Mouse (Mus musculus) testis, adult 2 months (tissue): Measurements from ENCODE around the gene Cant1. TPM values are rescaled to one million over a fixed set of nuclear protein-coding genes. Genes with fewer than 3 reads are reported as not detected.

Source experiments
- H3K27ac ChIP-seq: fragments of 200-500 bp; 2 replicates; pipeline ENCODE4 v1.5.1; 2012; ENCODE audit warnings: low read depth, low read length; ENCODE audit not compliant: control insufficient read depth, insufficient read depth
- H3K27me3 ChIP-seq: fragments of 200-500 bp; 2 replicates; pipeline ENCODE4 v1.6.1; 2012; ENCODE audit warnings: mild to moderate bottlenecking, low read length, moderate library complexity; ENCODE audit not compliant: control insufficient read depth, insufficient read depth
- H3K36me3 ChIP-seq: fragments of 200-500 bp; 2 replicates; pipeline ENCODE4 v1.6.1; 2012; ENCODE audit warnings: mild to moderate bottlenecking, low read length; ENCODE audit not compliant: control insufficient read depth, insufficient read depth
- H3K4me1 ChIP-seq: fragments of 200-500 bp; 2 replicates; pipeline ENCODE4 v1.6.1; 2012; ENCODE audit warnings: low read length; ENCODE audit not compliant: control insufficient read depth, insufficient read depth
- H3K4me3 ChIP-seq: fragments of 200-500 bp; 2 replicates; pipeline ENCODE4 v1.5.1; 2012; ENCODE audit warnings: low read depth, mild to moderate bottlenecking, low read length, moderate library complexity, mixed read lengths; ENCODE audit not compliant: control insufficient read depth
- CTCF ChIP-seq: fragments of 200-500 bp; IDR thresholded peaks from 2 replicates; pipeline ENCODE4 v1.5.1; 2012; ENCODE audit warnings: low read depth, mild to moderate bottlenecking, inconsistent platforms, low read length, moderate library complexity; ENCODE audit not compliant: control insufficient read depth, insufficient read depth, insufficient replicate concordance
- POLR2A ChIP-seq: fragments of 200-500 bp; IDR thresholded peaks from 2 replicates; pipeline ENCODE4 v1.6.1; 2012; ENCODE audit warnings: low read depth, mild to moderate bottlenecking, inconsistent platforms, low read length, moderate library complexity; ENCODE audit not compliant: control insufficient read depth
- polyA plus RNA-seq: library from polyadenylated mRNA; depleted of rRNA; stranded (reverse); fragments of >200 nt; gene quantifications from 2 replicates; pipeline ENCODE4 v1.2.3, GENCODE M21; 2012; rRNA removed

The Cant1 gene
- polyA plus RNA-seq, 1 experiment: 37.8 TPM

DNA sequence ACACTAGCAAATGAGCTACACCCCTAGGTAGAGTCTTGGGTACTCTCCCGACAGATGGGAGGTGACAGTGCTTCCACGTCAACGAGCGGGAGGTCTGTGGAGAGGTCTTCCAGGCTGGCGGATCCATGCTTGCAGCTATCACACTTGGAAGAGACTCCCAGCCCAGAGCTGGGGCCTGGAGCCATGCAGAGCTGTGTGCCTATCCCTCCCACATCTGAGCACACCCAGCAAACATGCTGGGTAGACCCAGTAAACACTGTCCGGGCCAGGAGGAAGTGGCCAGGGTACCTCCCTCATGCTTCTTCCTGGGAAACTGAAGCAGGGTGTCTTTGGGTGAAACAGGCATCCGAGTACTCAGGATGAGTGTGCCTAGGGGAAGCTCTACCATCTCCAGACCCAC, 58.4 kb downstream of the Cant1 start:
- Histone ChIP-seq H3K36me3 (no peaks in the 10 kb centered on the region), H3K4me1 (peaks cover 7% of the 10 kb centered on the region), H3K27ac (no peak overlapping the region), H3K4me3 (no peak overlapping the region), H3K27me3 (no peaks in the 10 kb centered on the region)
- TF ChIP-seq POLR2A (0 out of 2 replicates have a peak, but pooled peaks have one; percentile 18), CTCF (no peak)

Other genes with a start within 250 kb of the Cant1 start
- gene Cyth1, start 170.5 kb downstream of the Cant1 start, polyA plus RNA-seq: 31.8 and 31.9 TPM in 2 replicates
- gene Usp36, start 128.8 kb downstream of the Cant1 start, polyA plus RNA-seq: 3.7 and 3.9 TPM in 2 replicates
- 274 and 283 TPM in 2 replicates for gene Cep295nl, start 76.6 kb downstream of the Cant1 start, polyA plus RNA-seq
- 81.7 and 94.1 TPM in 2 replicates for gene Timp2, start 63.3 kb downstream of the Cant1 start, polyA plus RNA-seq
- gene Lgals3bp, start 17.0 kb downstream of the Cant1 start, polyA plus RNA-seq: 22.7 and 23.3 TPM in 2 replicates
- 1.9 and 2.5 TPM in 2 replicates for gene C1qtnf1, start 9.1 kb upstream of the Cant1 start, polyA plus RNA-seq
- gene Engase, start 57.7 kb upstream of the Cant1 start, polyA plus RNA-seq: 2.9 and 3.2 TPM in 2 replicates